Mouse (Mus musculus) kidney, adult 2 months (tissue): ENCODE measurements around the gene Zmiz1.

Experiments
- CTCF ChIP-seq: fragments of 200-500 bp; conservative IDR thresholded peaks from 2 replicates; pipeline ENCODE4 v1.5.1; 2011; ENCODE audit warnings: low read depth, mild to moderate bottlenecking, control low read depth, low read length, moderate library complexity, mixed read lengths; ENCODE audit not compliant: insufficient read depth, insufficient read length
- POLR2A ChIP-seq: fragments of 200-500 bp; IDR thresholded peaks from one replicate; pipeline ENCODE4 v1.6.1; 2011; ENCODE audit warnings: low read depth, low read length, control low read depth

GRCm38 (mm10) chr14:25661185-25661920, 202.4 kb downstream of the Zmiz1 start:
- no peak for TF ChIP-seq CTCF
- TF ChIP-seq POLR2A = no peak
